In genomic region chr5:123155425-123155824, GRCm38 (mm10) we compare ENCODE assay signal across 9 mouse cellular contexts. TPM values are rescaled to one million over a fixed set of nuclear protein-coding genes. Genes with fewer than 3 reads are reported as not detected.
DNase-seq lines count a peak whose midpoint lies in the region; ATAC-seq and TF ChIP-seq lines count a peak whose summit lies in the region.
"Had no signal": no experiment of that assay in that cellular context is flagged by ENCODE, and none has a peak within 500 bp of the region (broad histone marks: within the 10 kb centered on the region; RNA-seq: fewer than 3 reads in every experiment).

No protein-coding gene starts in this region.

- peaks cover 13% of the 10 kb centered on the region; the same call in 1 of the 2 replicates for H3K79me2 ChIP-seq in liver, adult 2 months (ENCODE audit: control insufficient read depth, insufficient read depth, low read length)

- peak; percentile 77 for TF ChIP-seq CTCF in liver, adult 2 months (IDR thresholded peaks at IDR 0.05; ENCODE audit: low read depth, low read length)

- H3K27ac ChIP-seq in liver, adult 2 months (replicated peaks; ENCODE audit: insufficient read depth, low read depth, low read length): no peak overlapping the region

- peak; percentile 51; the same call in 1 of the 2 replicates for ATAC-seq in common myeloid progenitor, adult 5-6 weeks (replicated peaks; ENCODE audit: low read depth, poor library complexity, severe bottlenecking)

- H3K27me3 ChIP-seq in liver, adult 2 months (ENCODE audit: control insufficient read depth, insufficient read depth, low read length): no peaks in the 10 kb centered on the region

- H3K9ac ChIP-seq in liver, adult 2 months (ENCODE audit: low read depth, low read length): no peak overlapping the region

- peak; percentile 74 to 79 for DNase-seq in layer of hippocampus, postnatal 10 days (ENCODE audit: low spot score in 2 of 2)
- no peak for DNase-seq in layer of hippocampus, adult 9-10 months (ENCODE audit: low spot score)
- DNase-seq in MN1 (ENCODE audit: low spot score): peak; percentile 43
- DNase-seq in heart, adult 9 months (ENCODE audit: low spot score in 2 of 2): peak; percentile 35 to 72
- DNase-seq in liver, adult 2 months (ENCODE audit: extremely low read depth, low read depth, low spot score): peak; percentile 61
- peak; percentile 45 to 55 for DNase-seq in monocyte, adult 2 months (ENCODE audit: low read depth in 1 of 2, low spot score in 2 of 2)
- DNase-seq in yolk sac, embryonic 10.5 days (ENCODE audit: low spot score): peak; percentile 69

- H3K36me3 ChIP-seq in liver, adult 2 months (ENCODE audit: control insufficient read depth, insufficient read depth, low read length): peaks cover 45% of the 10 kb centered on the region

- WGBS in liver, adult 2 months: 62% methylated on average over 7 of the region's 7 CpGs

- H3K4me3 ChIP-seq in liver, adult 2 months (ENCODE audit: insufficient read depth, low read depth, low read length): no peak overlapping the region
- H3K4me3 ChIP-seq: erythroblast, embryonic 14.5 days had no signal

- no peaks in the 10 kb centered on the region for H3K4me1 ChIP-seq in liver, adult 2 months (ENCODE audit: control insufficient read depth, insufficient read depth, low read length)

- no peak for TF ChIP-seq POLR2A in liver, adult 2 months (IDR thresholded peaks at IDR 0.05; ENCODE audit: extremely low read depth, insufficient read depth, low read length)

RNA-seq across cellular contexts. Expression of gene Setd1b, which starts 13.4 kb away (rescaled TPM):
- total RNA-seq in layer of hippocampus, postnatal 10 days (2021): 10 to 100 TPM; 31.7 to 35.0 TPM
- total RNA-seq in common myeloid progenitor, adult 5-6 weeks (2017): 6.3 and 7.7 TPM in 2 replicates
- total RNA-seq in liver, adult 2 months (2014; rRNA removed): 1.8 and 3.8 TPM in 2 replicates
- polyA plus RNA-seq in liver, adult 2 months (2012; rRNA removed): 6.0 and 7.2 TPM in 2 replicates

RNA-seq across cellular contexts. Expression of gene Psmd9, which starts 13.8 kb away (rescaled TPM):
- total RNA-seq in layer of hippocampus, postnatal 10 days (2021): 10 to 100 TPM; 31.4 to 39.8 TPM
- 27.1 and 44.4 TPM in 2 replicates for total RNA-seq in common myeloid progenitor, adult 5-6 weeks (2017)
- 29.8 and 39.8 TPM in 2 replicates for total RNA-seq in liver, adult 2 months (2014; rRNA removed)
- polyA plus RNA-seq in liver, adult 2 months (2012; rRNA removed): 26.4 and 28.5 TPM in 2 replicates

RNA-seq across cellular contexts. Expression of gene Rhof, which starts 22.9 kb away (rescaled TPM):
- 10 to 100 TPM; 40.9 to 46.6 TPM for total RNA-seq in layer of hippocampus, postnatal 10 days (2021)
- 3.4 TPM in 2 replicates for total RNA-seq in common myeloid progenitor, adult 5-6 weeks (2017)
- total RNA-seq in liver, adult 2 months (2014; rRNA removed): 0.09 and 0.87 TPM in 2 replicates
- polyA plus RNA-seq in liver, adult 2 months (2012; rRNA removed): 0.61 and 0.86 TPM in 2 replicates

RNA-seq across cellular contexts. Expression of gene Hpd, which starts 27.1 kb away (rescaled TPM):
- total RNA-seq in layer of hippocampus, postnatal 10 days (2021): under 1 TPM in 1 of 2 experiments, not detected in 1; 0.55 TPM
- total RNA-seq in common myeloid progenitor, adult 5-6 weeks (2017): not detected in 2 replicates
- 3,614 and 3,656 TPM in 2 replicates for total RNA-seq in liver, adult 2 months (2014; rRNA removed)
- polyA plus RNA-seq in liver, adult 2 months (2012; rRNA removed): 3,813 and 5,374 TPM in 2 replicates
- polyA plus RNA-seq: erythroblast, embryonic 14.5 days had no signal
